Mouse (Mus musculus): ENCODE data around the gene Kpna1. TPM values are rescaled to one million over a fixed set of nuclear protein-coding genes. Genes with fewer than 3 reads are reported as not detected.
A peak's percentile ranks its signal among the peaks of the same experiment; 100 is the strongest.
"Not testable (repeated sequence)": the region's sequence is repeated elsewhere in the genome, so short reads cannot be mapped to it uniquely, and the experiment has no call there.

The Kpna1 gene
- polyA plus RNA-seq, 1 experiment from 2014 or later: 82.4 TPM

DNA sequence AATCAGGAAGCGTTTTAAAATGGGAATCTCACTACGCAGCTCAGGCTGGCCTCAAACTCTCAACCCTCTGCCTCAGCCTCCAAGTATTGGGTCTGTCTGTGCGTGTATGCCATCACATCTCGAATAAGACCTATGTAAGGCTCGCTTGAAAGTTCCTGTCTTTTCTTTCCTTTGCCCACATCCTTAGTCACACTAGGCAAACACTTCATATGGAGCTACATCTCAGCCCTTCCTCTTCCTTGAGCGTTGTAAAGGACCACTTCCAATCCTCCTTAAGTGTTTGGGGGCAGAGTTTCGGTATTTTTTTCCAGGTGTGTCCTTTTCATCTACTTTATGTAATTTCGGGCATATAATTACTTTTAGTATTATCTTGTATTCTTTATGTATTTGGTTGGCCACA is 76.4 kb downstream of the Kpna1 start:
- H3K36me3 ChIP-seq (ENCODE audit: control insufficient read depth, insufficient read depth, low read length): no peaks in the 10 kb centered on the region
- no peak overlapping the region for H3K9ac ChIP-seq (ENCODE audit: low read depth, low read length)
- no peaks in the 10 kb centered on the region for H3K4me1 ChIP-seq (replicated peaks; ENCODE audit: control insufficient read depth, insufficient read depth, low read length)
- H3K27ac ChIP-seq (ENCODE audit: low read depth, low read length): no peak overlapping the region
- no peak overlapping the region for H3K4me3 ChIP-seq (ENCODE audit: low read depth, low read length)
- 94% methylated on average over 8 of the region's 8 CpGs for WGBS
- H3K27me3 ChIP-seq (ENCODE audit: control insufficient read depth, insufficient read depth, low read length): no peaks in the 10 kb centered on the region
- ATAC-seq (ENCODE audit: low FRiP score): no peak
- H3K9me3 ChIP-seq (ENCODE audit: control insufficient read depth, low read length): no peaks in the 10 kb centered on the region
- no peak overlapping the region for H3K4me2 ChIP-seq (replicated peaks; ENCODE audit: low read depth, low read length)
- no peak for DNase-seq (ENCODE audit: low spot score)

- H3K4me3 ChIP-seq (ENCODE audit: low read depth, low read length): no peak overlapping the region
- no peak overlapping the region for H3K4me2 ChIP-seq (replicated peaks; ENCODE audit: low read depth, low read length)
- no peak overlapping the region for H3K9ac ChIP-seq (ENCODE audit: low read depth, low read length)
- WGBS: 91% methylated on average over 11 of the region's 11 CpGs
- no peaks in the 10 kb centered on the region for H3K9me3 ChIP-seq (ENCODE audit: control insufficient read depth, low read length)
- ATAC-seq (ENCODE audit: low FRiP score) (no peak), DNase-seq (ENCODE audit: low spot score) (no peak)
- H3K27ac ChIP-seq (ENCODE audit: low read depth, low read length): no peak overlapping the region
- H3K27me3 ChIP-seq (ENCODE audit: control insufficient read depth, insufficient read depth, low read length): no peaks in the 10 kb centered on the region
- no peaks in the 10 kb centered on the region for H3K4me1 ChIP-seq (replicated peaks; ENCODE audit: control insufficient read depth, insufficient read depth, low read length)
- no peaks in the 10 kb centered on the region for H3K36me3 ChIP-seq (ENCODE audit: control insufficient read depth, insufficient read depth, low read length)
Measured at GRCm38 (mm10) chr16:36056416-36056815, 77.9 kb downstream of the Kpna1 start.

DNA sequence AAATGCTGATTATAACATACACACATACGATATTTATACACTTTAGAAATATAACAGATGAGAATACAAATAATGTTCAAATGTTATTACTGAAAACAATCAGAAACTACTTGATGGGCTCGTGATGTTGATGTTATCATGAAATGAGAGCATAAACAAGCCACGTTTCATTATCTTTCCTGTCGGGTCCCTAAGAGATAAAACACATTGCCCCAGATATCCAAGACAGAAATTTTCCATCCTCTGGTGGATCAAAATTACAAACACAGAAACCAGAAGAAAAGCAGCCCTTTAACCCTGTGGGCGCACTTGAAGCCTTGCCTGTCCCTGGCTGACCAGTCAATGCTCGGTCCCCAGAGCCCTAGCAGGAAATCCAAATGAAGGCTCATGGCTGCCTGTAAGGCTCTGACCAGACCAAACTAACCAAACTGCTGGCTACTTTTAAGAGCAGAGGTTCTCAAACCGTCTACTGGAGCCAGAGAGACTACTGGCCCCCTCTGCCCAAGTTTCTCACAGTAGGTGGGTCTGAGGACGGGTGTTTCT is 79.5 kb downstream of the Kpna1 start:
- Histone ChIP-seq H3K4me2 (replicated peaks; ENCODE audit: low read depth, low read length) (no peak overlapping the region), H3K9ac (ENCODE audit: low read depth, low read length) (no peak overlapping the region), H3K4me1 (replicated peaks; ENCODE audit: control insufficient read depth, insufficient read depth, low read length) (no peaks in the 10 kb centered on the region), H3K27ac (ENCODE audit: low read depth, low read length) (no peak overlapping the region), H3K9me3 (ENCODE audit: control insufficient read depth, low read length) (no peaks in the 10 kb centered on the region), H3K27me3 (ENCODE audit: control insufficient read depth, insufficient read depth, low read length) (no peaks in the 10 kb centered on the region), H3K4me3 (ENCODE audit: low read depth, low read length) (no peak overlapping the region), H3K36me3 (ENCODE audit: control insufficient read depth, insufficient read depth, low read length) (no peaks in the 10 kb centered on the region)
- 90% methylated on average over 8 of the region's 8 CpGs for WGBS
- DNase-seq (ENCODE audit: low spot score) (no peak), ATAC-seq (ENCODE audit: low FRiP score) (no peak)

DNA sequence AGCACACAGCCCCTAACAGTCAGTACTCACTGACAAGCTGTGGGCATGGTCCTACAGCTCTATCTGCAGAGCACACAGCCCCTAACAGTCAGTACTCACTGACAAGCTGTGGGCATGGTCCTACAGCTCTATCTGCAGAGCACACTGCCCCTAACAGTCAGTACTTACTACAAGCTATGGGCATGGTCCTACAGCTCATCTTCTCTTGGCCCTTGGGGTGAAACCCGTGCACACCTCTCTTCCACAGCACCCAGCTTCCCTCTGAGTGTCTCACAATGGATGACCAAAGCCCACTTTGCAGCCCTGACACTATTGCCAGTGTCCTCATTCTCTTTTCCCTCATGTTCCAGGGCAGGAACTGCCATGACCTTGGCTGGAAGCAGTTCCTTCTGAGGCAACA is 84.0 kb downstream of the Kpna1 start:
- not testable (repeated sequence) for H3K4me3 ChIP-seq (ENCODE audit: low read depth, low read length); H3K9ac ChIP-seq (ENCODE audit: low read depth, low read length); H3K27me3 ChIP-seq (ENCODE audit: control insufficient read depth, insufficient read depth, low read length); ATAC-seq (ENCODE audit: low FRiP score); H3K4me1 ChIP-seq (replicated peaks; ENCODE audit: control insufficient read depth, insufficient read depth, low read length); H3K4me2 ChIP-seq (replicated peaks; ENCODE audit: low read depth, low read length); H3K9me3 ChIP-seq (ENCODE audit: control insufficient read depth, low read length); H3K36me3 ChIP-seq (ENCODE audit: control insufficient read depth, insufficient read depth, low read length); H3K27ac ChIP-seq (ENCODE audit: low read depth, low read length); DNase-seq (ENCODE audit: low spot score)
- WGBS: 94% methylated on average over 1 of the region's 1 CpGs

GRCm38 (mm10) chr16:36063315-36063714 is 84.8 kb downstream of the Kpna1 start:
- ATAC-seq (ENCODE audit: low FRiP score): no peak
- WGBS: 92% methylated on average over 2 of the region's 2 CpGs
- no peaks in the 10 kb centered on the region for H3K4me1 ChIP-seq (replicated peaks; ENCODE audit: control insufficient read depth, insufficient read depth, low read length)
- no peak for DNase-seq (ENCODE audit: low spot score)
- H3K4me3 ChIP-seq (ENCODE audit: low read depth, low read length): no peak overlapping the region
- no peak overlapping the region for H3K27ac ChIP-seq (ENCODE audit: low read depth, low read length)
- H3K27me3 ChIP-seq (ENCODE audit: control insufficient read depth, insufficient read depth, low read length): no peaks in the 10 kb centered on the region
- no peak overlapping the region for H3K9ac ChIP-seq (ENCODE audit: low read depth, low read length)
- H3K9me3 ChIP-seq (ENCODE audit: control insufficient read depth, low read length): no peaks in the 10 kb centered on the region
- no peaks in the 10 kb centered on the region for H3K36me3 ChIP-seq (ENCODE audit: control insufficient read depth, insufficient read depth, low read length)
- H3K4me2 ChIP-seq (replicated peaks; ENCODE audit: low read depth, low read length): no peak overlapping the region

- H3K27ac ChIP-seq (ENCODE audit: low read depth, low read length): no peak overlapping the region
- H3K9me3 ChIP-seq (ENCODE audit: control insufficient read depth, low read length): no peaks in the 10 kb centered on the region
- ATAC-seq (ENCODE audit: low FRiP score) (no peak), DNase-seq (ENCODE audit: low spot score) (no peak)
- H3K36me3 ChIP-seq (ENCODE audit: control insufficient read depth, insufficient read depth, low read length): no peaks in the 10 kb centered on the region
- H3K9ac ChIP-seq (ENCODE audit: low read depth, low read length): no peak overlapping the region
- H3K27me3 ChIP-seq (ENCODE audit: control insufficient read depth, insufficient read depth, low read length): no peaks in the 10 kb centered on the region
- peaks cover 2% of the 10 kb centered on the region; the same call in 1 of the 2 replicates for H3K4me1 ChIP-seq (replicated peaks; ENCODE audit: control insufficient read depth, insufficient read depth, low read length)
- H3K4me3 ChIP-seq (ENCODE audit: low read depth, low read length): no peak overlapping the region
- WGBS: 87% methylated on average over 5 of the region's 5 CpGs
- no peak overlapping the region for H3K4me2 ChIP-seq (replicated peaks; ENCODE audit: low read depth, low read length)
Measured at GRCm38 (mm10) chr16:36064904-36065303, 86.4 kb downstream of the Kpna1 start.

DNA sequence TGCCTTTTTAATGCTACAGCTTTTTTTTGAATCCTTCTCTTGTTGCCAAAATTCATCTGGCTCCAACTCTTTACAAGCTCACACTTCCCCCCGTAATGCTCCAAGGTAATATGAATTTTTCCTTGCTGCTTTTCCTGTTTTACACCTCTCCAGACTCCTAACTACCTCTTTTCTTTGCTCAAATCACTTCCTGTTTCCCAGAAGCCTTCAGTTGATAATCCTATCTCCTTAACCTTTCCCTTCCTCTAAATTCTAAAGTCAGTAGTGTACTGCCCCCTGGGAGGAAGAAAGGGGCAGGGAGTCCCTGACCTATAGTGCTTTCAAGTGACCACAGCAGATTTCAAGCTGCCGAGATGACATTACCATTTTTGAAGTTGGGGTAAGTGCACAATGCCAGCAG is 89.1 kb downstream of the Kpna1 start:
- no peaks in the 10 kb centered on the region for H3K9me3 ChIP-seq (ENCODE audit: control insufficient read depth, low read length)
- DNase-seq (ENCODE audit: low spot score) (no peak), ATAC-seq (ENCODE audit: low FRiP score) (no peak)
- no peaks in the 10 kb centered on the region for H3K27me3 ChIP-seq (ENCODE audit: control insufficient read depth, insufficient read depth, low read length)
- no peak overlapping the region for H3K4me3 ChIP-seq (ENCODE audit: low read depth, low read length)
- peaks cover 2% of the 10 kb centered on the region; the same call in 1 of the 2 replicates for H3K4me1 ChIP-seq (replicated peaks; ENCODE audit: control insufficient read depth, insufficient read depth, low read length)
- no peak overlapping the region for H3K27ac ChIP-seq (ENCODE audit: low read depth, low read length)
- H3K36me3 ChIP-seq (ENCODE audit: control insufficient read depth, insufficient read depth, low read length): no peaks in the 10 kb centered on the region
- H3K4me2 ChIP-seq (replicated peaks; ENCODE audit: low read depth, low read length): no peak overlapping the region
- no peak overlapping the region for H3K9ac ChIP-seq (ENCODE audit: low read depth, low read length)
- WGBS: 65% methylated on average over 2 of the region's 2 CpGs

- Histone ChIP-seq H3K4me1 (replicated peaks; ENCODE audit: control insufficient read depth, insufficient read depth, low read length) (peaks cover 2% of the 10 kb centered on the region; the same call in 1 of the 2 replicates), H3K36me3 (ENCODE audit: control insufficient read depth, insufficient read depth, low read length) (no peaks in the 10 kb centered on the region), H3K4me3 (ENCODE audit: low read depth, low read length) (no peak overlapping the region), H3K9me3 (ENCODE audit: control insufficient read depth, low read length) (no peaks in the 10 kb centered on the region), H3K27ac (ENCODE audit: low read depth, low read length) (no peak overlapping the region), H3K9ac (ENCODE audit: low read depth, low read length) (no peak overlapping the region), H3K4me2 (replicated peaks; ENCODE audit: low read depth, low read length) (no peak overlapping the region), H3K27me3 (ENCODE audit: control insufficient read depth, insufficient read depth, low read length) (no peaks in the 10 kb centered on the region)
- DNase-seq (ENCODE audit: low spot score): no peak
- WGBS: 83% methylated on average over 3 of the region's 3 CpGs
- ATAC-seq (ENCODE audit: low FRiP score): no peak
Measured at GRCm38 (mm10) chr16:36068356-36068755, 89.8 kb downstream of the Kpna1 start.

DNA sequence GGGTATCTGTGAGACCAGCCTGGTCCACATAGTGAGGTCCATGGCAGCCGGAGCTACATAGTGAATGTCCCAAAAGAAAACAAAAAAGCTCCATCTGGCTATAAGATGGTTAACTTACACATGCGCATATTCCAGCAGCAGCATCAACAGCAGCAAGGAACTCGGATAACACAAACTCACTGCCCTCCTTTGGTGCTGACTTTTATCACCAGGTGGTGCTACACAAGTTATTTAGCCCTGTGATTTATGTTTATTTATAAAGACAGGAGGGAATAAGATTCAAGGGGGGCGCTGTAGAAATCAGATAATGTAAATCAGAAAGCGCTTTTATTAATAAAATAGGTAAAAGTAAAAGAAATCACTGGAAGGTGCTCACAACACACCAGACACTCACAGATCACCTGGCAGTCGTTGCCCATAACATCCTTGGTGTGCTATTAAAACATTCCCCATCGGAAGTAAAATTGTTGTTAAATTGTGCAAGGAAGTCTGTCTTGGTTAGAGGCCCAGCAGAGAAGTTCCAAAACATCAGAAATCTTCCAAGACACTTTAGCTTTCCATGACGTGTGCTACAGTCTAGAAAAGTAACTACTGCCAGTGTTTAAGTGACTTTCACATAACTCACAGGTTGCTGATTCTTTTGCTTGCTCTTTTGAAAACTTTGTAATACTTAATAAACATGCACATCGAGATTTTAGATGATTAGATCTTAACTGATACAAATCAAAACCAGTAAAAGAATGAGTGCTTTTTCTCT is 91.4 kb downstream of the Kpna1 start:
- DNase-seq (ENCODE audit: low spot score): no peak
- H3K4me1 ChIP-seq (replicated peaks; ENCODE audit: control insufficient read depth, insufficient read depth, low read length): peaks cover 2% of the 10 kb centered on the region; the same call in 1 of the 2 replicates
- H3K4me3 ChIP-seq (ENCODE audit: low read depth, low read length): peak overlapping the region; percentile 51
- WGBS: 43% methylated on average over 9 of the region's 9 CpGs
- H3K9ac ChIP-seq (ENCODE audit: low read depth, low read length): no peak overlapping the region
- H3K36me3 ChIP-seq (ENCODE audit: control insufficient read depth, insufficient read depth, low read length): no peaks in the 10 kb centered on the region
- no peaks in the 10 kb centered on the region for H3K27me3 ChIP-seq (ENCODE audit: control insufficient read depth, insufficient read depth, low read length)
- peak overlapping the region; percentile 38 for H3K4me2 ChIP-seq (replicated peaks; ENCODE audit: low read depth, low read length)
- no peak overlapping the region for H3K27ac ChIP-seq (ENCODE audit: low read depth, low read length)
- H3K9me3 ChIP-seq (ENCODE audit: control insufficient read depth, low read length): no peaks in the 10 kb centered on the region
- no peak for ATAC-seq (ENCODE audit: low FRiP score)

All from hindbrain, embryonic 11.5 days (tissue).